Mouse (Mus musculus): ENCODE measurements around the gene Ddx20. TPM values are rescaled to one million over a fixed set of nuclear protein-coding genes. Genes with fewer than 3 reads are reported as not detected.

Gene Ddx20
- polyA plus RNA-seq, 1 experiment from 2014 or later, result 24.6 TPM

DNA sequence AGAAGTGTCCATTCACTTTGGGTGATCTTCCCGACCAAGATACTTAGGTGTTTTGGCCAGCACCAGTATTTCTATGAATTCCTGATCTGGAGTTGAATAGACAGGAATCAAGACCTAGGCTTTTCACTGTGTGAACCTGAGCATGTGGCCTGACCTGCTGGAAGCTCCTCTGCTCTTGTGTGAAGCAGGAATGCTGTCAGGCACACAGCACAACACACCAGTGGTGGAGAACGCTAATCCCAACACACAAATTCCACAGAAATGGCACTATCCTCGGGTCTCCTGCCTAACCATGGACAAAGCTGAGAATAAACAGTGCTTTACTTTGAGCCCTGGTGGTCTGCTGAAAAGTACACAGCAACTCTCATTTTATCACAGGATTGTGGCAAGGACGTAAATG, 33.1 kb upstream of the Ddx20 start:
- Histone ChIP-seq H3K27ac (ENCODE audit: low read length) (no peak overlapping the region), H3K4me2 (ENCODE audit: low read length) (no peak overlapping the region), H3K9ac (ENCODE audit: low read depth, low read length) (no peak overlapping the region), H3K4me3 (ENCODE audit: low read depth, low read length) (no peak overlapping the region), H3K36me3 (ENCODE audit: control insufficient read depth, insufficient read depth, low read length) (no peaks in the 10 kb centered on the region), H3K27me3 (ENCODE audit: control insufficient read depth, insufficient read depth, low read depth, low read length) (no peaks in the 10 kb centered on the region), H3K9me3 (replicated peaks; ENCODE audit: control insufficient read depth, low read length, poor library complexity, severe bottlenecking) (no peaks in the 10 kb centered on the region), H3K4me1 (ENCODE audit: control insufficient read depth, insufficient read depth, low read length) (no peaks in the 10 kb centered on the region)
- WGBS, result 75% methylated on average over 4 of the region's 4 CpGs
- ATAC-seq, result no peak

DNA sequence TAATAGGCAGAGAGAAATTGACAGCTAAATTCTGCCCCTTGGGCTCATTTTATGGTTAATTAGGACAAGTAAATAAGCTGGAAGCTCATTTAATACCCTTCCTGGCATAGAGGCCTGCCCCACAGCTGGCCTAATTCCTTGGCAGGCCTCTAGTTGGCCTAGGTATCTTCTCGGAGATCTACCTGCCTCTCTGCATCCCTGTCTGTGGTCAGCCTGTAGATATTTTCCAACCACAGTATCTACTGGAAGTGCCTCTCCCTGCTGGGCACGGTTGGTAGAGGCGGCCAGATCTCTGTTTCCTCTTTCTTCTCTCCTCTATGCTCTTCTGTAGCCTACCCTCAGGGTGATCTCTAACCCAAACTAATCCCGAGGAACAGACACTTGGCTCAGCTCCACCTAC, 32.6 kb upstream of the Ddx20 start:
- no peaks in the 10 kb centered on the region for H3K27me3 ChIP-seq (ENCODE audit: control insufficient read depth, insufficient read depth, low read depth, low read length)
- H3K27ac ChIP-seq (ENCODE audit: low read length), result no peak overlapping the region
- ATAC-seq, result no peak
- H3K4me2 ChIP-seq (ENCODE audit: low read length), result no peak overlapping the region
- WGBS, result 80% methylated on average over 4 of the region's 4 CpGs
- H3K9ac ChIP-seq (ENCODE audit: low read depth, low read length), result no peak overlapping the region
- H3K9me3 ChIP-seq (replicated peaks; ENCODE audit: control insufficient read depth, low read length, poor library complexity, severe bottlenecking), result no peaks in the 10 kb centered on the region
- no peaks in the 10 kb centered on the region for H3K36me3 ChIP-seq (ENCODE audit: control insufficient read depth, insufficient read depth, low read length)
- no peaks in the 10 kb centered on the region for H3K4me1 ChIP-seq (ENCODE audit: control insufficient read depth, insufficient read depth, low read length)
- no peak overlapping the region for H3K4me3 ChIP-seq (ENCODE audit: low read depth, low read length)

DNA sequence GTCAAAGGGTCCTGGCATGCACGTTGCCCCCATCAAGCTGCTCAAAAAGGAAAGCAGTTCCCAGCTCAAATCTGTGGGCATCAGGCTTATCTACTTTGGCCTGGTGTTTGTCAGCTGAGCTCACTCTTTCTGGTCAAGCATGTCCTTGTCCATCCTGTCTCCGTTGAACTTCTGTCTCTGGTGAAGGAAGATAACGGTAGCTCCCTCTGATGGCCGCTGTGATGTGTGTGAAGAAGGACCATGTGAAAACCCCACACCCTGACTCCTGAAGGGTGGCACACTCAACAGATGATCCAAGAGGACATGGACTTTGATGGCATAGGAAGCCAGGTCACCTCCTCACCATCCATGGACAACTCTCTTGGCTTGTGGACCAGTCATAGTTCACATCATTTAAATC, 31.4 kb upstream of the Ddx20 start:
- H3K4me2 ChIP-seq (ENCODE audit: low read length), result no peak overlapping the region
- H3K9me3 ChIP-seq (replicated peaks; ENCODE audit: control insufficient read depth, low read length, poor library complexity, severe bottlenecking), result no peaks in the 10 kb centered on the region
- no peak overlapping the region for H3K27ac ChIP-seq (ENCODE audit: low read length)
- no peak overlapping the region for H3K9ac ChIP-seq (ENCODE audit: low read depth, low read length)
- H3K27me3 ChIP-seq (ENCODE audit: control insufficient read depth, insufficient read depth, low read depth, low read length), result no peaks in the 10 kb centered on the region
- peaks cover 4% of the 10 kb centered on the region; the same call in 1 of the 2 replicates for H3K4me1 ChIP-seq (ENCODE audit: control insufficient read depth, insufficient read depth, low read length)
- H3K36me3 ChIP-seq (ENCODE audit: control insufficient read depth, insufficient read depth, low read length), result no peaks in the 10 kb centered on the region
- ATAC-seq, result no peak
- H3K4me3 ChIP-seq (ENCODE audit: low read depth, low read length), result no peak overlapping the region
- 56% methylated on average over 4 of the region's 4 CpGs for WGBS

DNA sequence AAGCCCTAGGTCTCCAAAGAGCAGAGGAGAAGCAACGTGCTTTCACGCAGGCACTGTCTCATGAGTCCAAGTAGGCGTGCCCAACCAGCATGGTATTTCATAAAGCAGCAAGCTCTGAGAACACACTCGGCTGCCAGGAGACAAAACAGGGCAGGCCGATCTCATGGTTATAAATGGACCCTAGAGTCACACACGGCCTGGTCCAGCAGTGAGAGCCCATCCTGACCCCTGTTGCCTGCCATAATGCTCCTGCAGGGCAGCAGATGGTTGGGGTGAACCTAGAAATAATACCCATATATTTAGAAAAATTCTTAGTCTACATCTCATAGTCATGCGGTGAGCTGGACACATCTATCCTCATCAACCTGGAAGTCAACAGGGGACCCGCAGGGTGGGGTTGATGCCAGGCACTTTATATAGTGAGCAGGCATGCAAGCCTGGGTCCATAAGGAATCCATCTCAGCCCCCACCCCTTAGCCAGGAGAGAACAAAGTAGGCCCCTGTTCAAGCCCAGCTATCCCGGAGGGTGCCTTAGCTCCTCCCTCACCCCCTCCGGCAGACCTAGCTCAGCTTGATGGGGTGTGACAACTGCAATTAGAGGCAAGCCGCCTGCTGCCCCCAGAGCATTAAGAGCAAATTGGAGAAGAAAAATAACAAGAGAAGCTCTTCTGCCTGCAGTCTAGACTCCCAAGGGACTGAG, 30.6 kb upstream of the Ddx20 start:
- no peak overlapping the region for H3K4me3 ChIP-seq (ENCODE audit: low read depth, low read length)
- no peaks in the 10 kb centered on the region for H3K9me3 ChIP-seq (replicated peaks; ENCODE audit: control insufficient read depth, low read length, poor library complexity, severe bottlenecking)
- H3K27me3 ChIP-seq (ENCODE audit: control insufficient read depth, insufficient read depth, low read depth, low read length), result no peaks in the 10 kb centered on the region
- ATAC-seq, result no peak
- H3K4me1 ChIP-seq (ENCODE audit: control insufficient read depth, insufficient read depth, low read length), result peaks cover 4% of the 10 kb centered on the region; the same call in 1 of the 2 replicates
- H3K4me2 ChIP-seq (ENCODE audit: low read length), result no peak overlapping the region
- WGBS, result 57% methylated on average over 11 of the region's 11 CpGs
- H3K36me3 ChIP-seq (ENCODE audit: control insufficient read depth, insufficient read depth, low read length), result no peaks in the 10 kb centered on the region
- H3K9ac ChIP-seq (ENCODE audit: low read depth, low read length), result no peak overlapping the region
- no peak overlapping the region for H3K27ac ChIP-seq (ENCODE audit: low read length)

DNA sequence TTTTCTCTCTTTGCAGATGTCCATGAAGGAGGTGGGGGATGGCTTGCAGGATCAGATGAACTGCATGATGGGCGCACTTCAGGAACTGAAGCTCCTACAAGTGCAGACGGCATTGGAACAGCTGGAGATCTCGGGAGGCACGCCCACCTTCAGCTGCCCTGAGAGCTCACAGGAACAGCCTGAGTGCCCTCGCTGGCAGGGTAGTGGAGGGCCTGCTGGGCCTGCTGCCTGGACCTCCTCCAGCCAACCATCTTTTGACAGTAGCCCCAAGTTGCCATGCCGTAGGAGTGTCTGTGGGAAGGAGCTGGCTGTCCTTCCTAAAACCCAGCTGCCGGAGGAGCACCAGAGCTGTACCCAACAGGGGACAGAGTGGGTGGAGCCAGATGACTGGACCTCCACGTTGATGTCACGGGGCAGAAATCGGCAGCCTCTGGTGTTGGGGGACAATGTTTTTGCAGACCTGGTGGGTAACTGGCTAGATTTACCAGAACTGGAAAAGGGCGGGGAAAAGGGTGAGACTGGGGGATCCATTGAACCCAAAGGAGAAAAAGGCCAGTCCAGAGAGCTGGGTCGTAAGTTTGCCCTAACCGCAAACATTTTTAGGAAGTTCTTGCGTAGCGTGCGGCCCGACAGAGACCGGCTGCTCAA, 29.1 kb upstream of the Ddx20 start:
- Histone ChIP-seq H3K4me3 (ENCODE audit: low read depth, low read length) (no peak overlapping the region), H3K9ac (ENCODE audit: low read depth, low read length) (no peak overlapping the region), H3K27ac (ENCODE audit: low read length) (no peak overlapping the region), H3K36me3 (ENCODE audit: control insufficient read depth, insufficient read depth, low read length) (no peaks in the 10 kb centered on the region), H3K9me3 (replicated peaks; ENCODE audit: control insufficient read depth, low read length, poor library complexity, severe bottlenecking) (no peaks in the 10 kb centered on the region), H3K4me1 (ENCODE audit: control insufficient read depth, insufficient read depth, low read length) (peaks cover 4% of the 10 kb centered on the region; the same call in 1 of the 2 replicates), H3K27me3 (ENCODE audit: control insufficient read depth, insufficient read depth, low read depth, low read length) (no peaks in the 10 kb centered on the region), H3K4me2 (ENCODE audit: low read length) (no peak overlapping the region)
- no peak for ATAC-seq
- WGBS, result 66% methylated on average over 18 of the region's 18 CpGs

DNA sequence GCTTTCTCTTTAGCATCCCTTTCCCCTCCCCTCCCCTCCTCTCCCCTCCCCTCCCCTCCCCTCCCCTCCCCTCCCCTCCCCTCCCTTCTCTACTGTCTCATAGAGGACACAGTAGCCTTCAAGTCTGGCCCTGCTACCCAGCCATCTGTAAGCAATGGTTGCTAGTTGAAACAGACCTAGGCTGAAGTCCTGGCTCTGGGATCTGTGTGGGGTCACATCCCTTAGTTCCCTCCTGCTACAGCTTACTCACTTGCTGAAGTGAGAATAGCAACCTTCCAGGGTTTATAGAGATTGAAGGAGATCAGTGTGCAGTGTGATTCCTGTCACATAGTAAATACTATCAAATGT, 27.4 kb upstream of the Ddx20 start:
- H3K9me3 ChIP-seq (replicated peaks; ENCODE audit: control insufficient read depth, low read length, poor library complexity, severe bottlenecking), result no peaks in the 10 kb centered on the region
- H3K4me3 ChIP-seq (ENCODE audit: low read depth, low read length), result no peak overlapping the region
- no peak overlapping the region for H3K9ac ChIP-seq (ENCODE audit: low read depth, low read length)
- H3K4me1 ChIP-seq (ENCODE audit: control insufficient read depth, insufficient read depth, low read length), result peaks cover 4% of the 10 kb centered on the region; the same call in 1 of the 2 replicates
- ATAC-seq, result no peak
- no peaks in the 10 kb centered on the region for H3K36me3 ChIP-seq (ENCODE audit: control insufficient read depth, insufficient read depth, low read length)
- H3K27me3 ChIP-seq (ENCODE audit: control insufficient read depth, insufficient read depth, low read depth, low read length), result no peaks in the 10 kb centered on the region
- no peak overlapping the region for H3K27ac ChIP-seq (ENCODE audit: low read length)
- H3K4me2 ChIP-seq (ENCODE audit: low read length), result no peak overlapping the region

DNA sequence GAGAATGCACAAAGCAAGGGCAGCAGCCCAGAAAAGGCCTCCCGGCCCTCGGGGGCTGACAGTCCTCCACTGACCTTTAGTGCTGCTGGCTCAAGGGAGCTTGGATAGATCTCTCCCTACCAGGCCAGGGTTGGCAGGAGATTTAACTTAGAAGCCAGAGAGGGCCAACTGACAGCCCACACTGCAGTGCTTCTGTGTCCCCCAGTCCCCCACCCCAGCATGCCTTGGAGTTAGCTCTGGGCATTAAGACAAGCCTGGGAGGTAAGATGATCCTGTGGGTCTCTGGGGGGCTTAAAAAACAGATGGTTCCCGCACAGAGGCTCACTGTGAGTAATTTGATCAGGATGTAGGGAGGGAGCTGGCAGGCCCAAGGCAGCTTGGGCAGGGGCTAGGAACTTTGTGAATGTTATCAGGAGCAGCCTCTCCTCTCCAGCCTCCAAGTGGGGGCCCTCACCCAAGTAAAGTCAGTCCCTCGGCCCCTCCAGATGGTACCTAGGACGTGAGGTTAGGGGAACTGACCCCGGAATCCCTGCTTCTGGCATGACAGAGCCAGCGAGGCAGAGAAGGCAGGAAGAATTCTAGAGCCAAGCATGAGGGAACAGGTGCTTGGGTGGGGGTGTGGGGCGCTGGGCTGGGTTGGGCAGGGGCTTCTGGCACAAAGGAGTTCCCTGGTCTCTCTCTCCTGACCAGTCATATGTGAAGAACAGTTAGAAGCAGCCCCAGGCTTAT, 26.9 kb upstream of the Ddx20 start:
- Histone ChIP-seq H3K27ac (ENCODE audit: low read length) (no peak overlapping the region; the same call in 1 of the 2 replicates), H3K4me2 (ENCODE audit: low read length) (no peak overlapping the region)

DNA sequence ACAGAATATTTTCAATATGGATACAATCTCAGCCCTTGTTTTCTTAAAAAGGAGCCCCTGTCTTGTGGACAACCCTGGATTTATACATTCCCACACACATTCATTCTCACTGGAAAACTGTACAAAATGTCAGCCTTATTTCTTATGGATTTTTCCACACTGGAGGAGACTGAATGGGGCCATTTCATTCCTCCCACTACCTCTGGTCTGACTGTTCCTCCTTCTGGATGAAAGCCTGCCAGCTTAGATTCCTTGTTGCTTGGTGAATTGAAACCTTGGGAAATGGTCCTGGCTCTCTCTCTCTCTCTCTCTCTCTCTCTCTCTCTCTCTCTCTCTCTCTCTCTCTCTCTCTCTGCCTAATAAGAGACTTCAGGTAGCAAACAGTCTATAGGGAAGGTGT, 25.5 kb upstream of the Ddx20 start:
- H3K9ac ChIP-seq (ENCODE audit: low read depth, low read length), result no peak overlapping the region
- H3K4me1 ChIP-seq (ENCODE audit: control insufficient read depth, insufficient read depth, low read length), result peaks cover 4% of the 10 kb centered on the region; the same call in 1 of the 2 replicates
- H3K27me3 ChIP-seq (ENCODE audit: control insufficient read depth, insufficient read depth, low read depth, low read length), result no peaks in the 10 kb centered on the region
- no peaks in the 10 kb centered on the region for H3K36me3 ChIP-seq (ENCODE audit: control insufficient read depth, insufficient read depth, low read length)
- no peak overlapping the region for H3K4me3 ChIP-seq (ENCODE audit: low read depth, low read length)
- no peak overlapping the region for H3K4me2 ChIP-seq (ENCODE audit: low read length)
- no peak overlapping the region for H3K27ac ChIP-seq (ENCODE audit: low read length)
- H3K9me3 ChIP-seq (replicated peaks; ENCODE audit: control insufficient read depth, low read length, poor library complexity, severe bottlenecking), result no peaks in the 10 kb centered on the region
- no peak for ATAC-seq

More for the DNA sequence above, 26.9 kb upstream of the Ddx20 start:
- no peak overlapping the region for H3K9ac ChIP-seq (ENCODE audit: low read depth, low read length)
- H3K9me3 ChIP-seq (replicated peaks; ENCODE audit: control insufficient read depth, low read length, poor library complexity, severe bottlenecking), result no peaks in the 10 kb centered on the region
- no peaks in the 10 kb centered on the region for H3K27me3 ChIP-seq (ENCODE audit: control insufficient read depth, insufficient read depth, low read depth, low read length)
- no peaks in the 10 kb centered on the region for H3K36me3 ChIP-seq (ENCODE audit: control insufficient read depth, insufficient read depth, low read length)
- peak; percentile 52; the same call in 1 of the 2 replicates for ATAC-seq
- H3K4me3 ChIP-seq (ENCODE audit: low read depth, low read length), result no peak overlapping the region
- WGBS, result 15% methylated on average over 8 of the region's 8 CpGs
- peaks cover 4% of the 10 kb centered on the region; the same call in 1 of the 2 replicates for H3K4me1 ChIP-seq (ENCODE audit: control insufficient read depth, insufficient read depth, low read length)

DNA sequence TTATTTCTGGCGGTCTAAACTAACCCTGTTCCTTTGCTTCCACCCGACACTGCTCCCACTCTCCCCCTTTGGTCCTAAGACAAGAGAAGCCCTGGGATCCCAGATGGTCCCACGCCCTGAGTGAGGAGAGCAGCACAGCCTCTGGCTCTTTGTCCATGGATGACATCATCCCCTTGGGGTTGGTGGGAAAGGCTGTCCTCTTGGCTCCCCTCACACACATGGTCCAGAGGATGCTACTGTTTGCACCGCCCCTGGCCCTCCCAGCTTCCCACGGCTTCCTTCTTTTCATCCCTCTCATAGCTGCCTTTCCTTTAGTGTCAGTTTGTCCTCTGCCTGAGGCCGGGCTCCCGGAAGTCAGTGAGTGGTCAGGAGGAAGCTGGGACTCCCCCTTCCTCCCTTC, 24.4 kb upstream of the Ddx20 start:
- Histone ChIP-seq H3K4me2 (ENCODE audit: low read length) (no peak overlapping the region), H3K27ac (ENCODE audit: low read length) (no peak overlapping the region), H3K9ac (ENCODE audit: low read depth, low read length) (no peak overlapping the region), H3K4me3 (ENCODE audit: low read depth, low read length) (no peak overlapping the region), H3K4me1 (ENCODE audit: control insufficient read depth, insufficient read depth, low read length) (peaks cover 4% of the 10 kb centered on the region; the same call in 1 of the 2 replicates), H3K36me3 (ENCODE audit: control insufficient read depth, insufficient read depth, low read length) (no peaks in the 10 kb centered on the region), H3K9me3 (replicated peaks; ENCODE audit: control insufficient read depth, low read length, poor library complexity, severe bottlenecking) (no peaks in the 10 kb centered on the region), H3K27me3 (ENCODE audit: control insufficient read depth, insufficient read depth, low read depth, low read length) (no peaks in the 10 kb centered on the region)
- 68% methylated on average over 7 of the region's 7 CpGs for WGBS
- no peak for ATAC-seq
